Mouse (Mus musculus): ENCODE results near the gene Senp1. TPM values are rescaled to one million over a fixed set of nuclear protein-coding genes. Genes with fewer than 3 reads are reported as not detected.

The Senp1 gene
- total and polyA plus RNA-seq, 2 experiments = 3.7 to 4.4 TPM

DNA sequence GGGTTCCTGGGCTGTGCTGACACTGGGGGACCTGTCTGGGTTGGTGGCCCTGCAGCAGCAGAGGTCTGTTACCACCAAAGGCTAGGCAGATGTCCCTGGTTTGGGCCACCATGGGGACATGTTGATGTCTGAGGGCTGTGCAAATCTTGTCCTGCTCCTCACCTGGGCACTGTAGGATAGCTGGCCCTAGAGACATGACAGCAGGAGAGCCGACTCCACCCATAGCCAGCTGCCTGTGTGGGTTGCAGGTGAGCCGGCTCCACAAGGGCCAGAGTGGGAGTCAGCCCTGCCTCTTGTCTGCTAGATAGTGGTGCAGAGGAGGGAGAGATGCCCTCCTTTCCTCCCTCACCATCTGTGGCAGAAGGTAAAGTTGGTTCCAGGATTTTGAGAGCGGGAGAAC, 23.2 kb downstream of the Senp1 start:
- H3K27ac ChIP-seq (replicated peaks; ENCODE audit: insufficient read depth, low read depth, low read length) = no peak overlapping the region
- H3K4me1 ChIP-seq (ENCODE audit: control insufficient read depth, insufficient read depth, low read length) = no peaks in the 10 kb centered on the region
- no peaks in the 10 kb centered on the region for H3K27me3 ChIP-seq (ENCODE audit: control insufficient read depth, insufficient read depth, low read length)
- 93% methylated on average over 3 of the region's 3 CpGs for WGBS
- no peak for DNase-seq (ENCODE audit: extremely low read depth, low read depth, low spot score)
- TF ChIP-seq POLR2A (IDR thresholded peaks at IDR 0.05; ENCODE audit: extremely low read depth, insufficient read depth, low read length) (no peak), CTCF (IDR thresholded peaks at IDR 0.05; ENCODE audit: low read depth, low read length) (no peak)
- H3K79me2 ChIP-seq (ENCODE audit: control insufficient read depth, insufficient read depth, low read length) = no peaks in the 10 kb centered on the region
- H3K4me3 ChIP-seq (ENCODE audit: insufficient read depth, low read depth, low read length) = no peak overlapping the region
- no peak overlapping the region for H3K9ac ChIP-seq (ENCODE audit: low read depth, low read length)
- peaks cover 35% of the 10 kb centered on the region for H3K36me3 ChIP-seq (ENCODE audit: control insufficient read depth, insufficient read depth, low read length)

- no peak for DNase-seq (ENCODE audit: extremely low read depth, low read depth, low spot score)
These were observed 23.8 kb downstream of the Senp1 start for GRCm38 (mm10) chr15:98069566-98070245.

GRCm38 (mm10) chr15:98068506-98068905, 25.0 kb downstream of the Senp1 start:
- no peak for DNase-seq (ENCODE audit: extremely low read depth, low read depth, low spot score)
- H3K27ac ChIP-seq (replicated peaks; ENCODE audit: insufficient read depth, low read depth, low read length) = no peak overlapping the region
- no peak overlapping the region for H3K4me3 ChIP-seq (ENCODE audit: insufficient read depth, low read depth, low read length)
- WGBS = 91% methylated on average over 9 of the region's 9 CpGs
- no peaks in the 10 kb centered on the region for H3K4me1 ChIP-seq (ENCODE audit: control insufficient read depth, insufficient read depth, low read length)
- peaks cover 48% of the 10 kb centered on the region for H3K36me3 ChIP-seq (ENCODE audit: control insufficient read depth, insufficient read depth, low read length)
- H3K9ac ChIP-seq (ENCODE audit: low read depth, low read length) = no peak overlapping the region
- H3K27me3 ChIP-seq (ENCODE audit: control insufficient read depth, insufficient read depth, low read length) = no peaks in the 10 kb centered on the region
- TF ChIP-seq POLR2A (IDR thresholded peaks at IDR 0.05; ENCODE audit: extremely low read depth, insufficient read depth, low read length) (no peak), CTCF (IDR thresholded peaks at IDR 0.05; ENCODE audit: low read depth, low read length) (no peak)
- H3K79me2 ChIP-seq (ENCODE audit: control insufficient read depth, insufficient read depth, low read length) = no peaks in the 10 kb centered on the region

More at GRCm38 (mm10) chr15:98069566-98070245, 23.8 kb downstream of the Senp1 start:
- Histone ChIP-seq H3K27ac (replicated peaks; ENCODE audit: insufficient read depth, low read depth, low read length) (no peak overlapping the region), H3K4me3 (ENCODE audit: insufficient read depth, low read depth, low read length) (no peak overlapping the region), H3K79me2 (ENCODE audit: control insufficient read depth, insufficient read depth, low read length) (no peaks in the 10 kb centered on the region), H3K36me3 (ENCODE audit: control insufficient read depth, insufficient read depth, low read length) (peaks cover 41% of the 10 kb centered on the region), H3K9ac (ENCODE audit: low read depth, low read length) (no peak overlapping the region), H3K4me1 (ENCODE audit: control insufficient read depth, insufficient read depth, low read length) (no peaks in the 10 kb centered on the region), H3K27me3 (ENCODE audit: control insufficient read depth, insufficient read depth, low read length) (no peaks in the 10 kb centered on the region)
- TF ChIP-seq CTCF (IDR thresholded peaks at IDR 0.05; ENCODE audit: low read depth, low read length) (no peak), POLR2A (IDR thresholded peaks at IDR 0.05; ENCODE audit: extremely low read depth, insufficient read depth, low read length) (no peak)
- WGBS = 93% methylated on average over 8 of the region's 8 CpGs

DNA sequence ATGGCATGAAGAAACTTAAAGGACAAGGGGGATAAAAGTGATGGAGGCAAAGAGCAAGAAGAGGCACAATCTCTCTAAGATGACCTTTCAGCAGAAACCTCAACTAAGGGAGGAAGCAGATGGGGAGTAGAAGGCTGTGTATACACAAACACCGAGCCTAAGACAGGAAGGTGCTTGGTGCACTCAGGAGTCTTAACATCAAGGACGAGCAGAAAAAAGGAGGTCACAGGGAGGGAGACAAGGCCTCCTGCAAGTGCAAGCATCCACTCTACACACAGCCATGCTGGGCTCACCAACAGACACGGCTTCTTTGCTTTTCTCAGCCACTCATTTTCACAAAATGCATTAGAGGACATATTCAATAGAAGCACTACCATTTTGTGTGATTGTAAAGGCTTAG, 26.1 kb downstream of the Senp1 start:
- Histone ChIP-seq H3K4me1 (ENCODE audit: control insufficient read depth, insufficient read depth, low read length) (no peaks in the 10 kb centered on the region), H3K79me2 (ENCODE audit: control insufficient read depth, insufficient read depth, low read length) (no peaks in the 10 kb centered on the region), H3K4me3 (ENCODE audit: insufficient read depth, low read depth, low read length) (no peak overlapping the region), H3K36me3 (ENCODE audit: control insufficient read depth, insufficient read depth, low read length) (peaks cover 48% of the 10 kb centered on the region), H3K9ac (ENCODE audit: low read depth, low read length) (no peak overlapping the region), H3K27ac (replicated peaks; ENCODE audit: insufficient read depth, low read depth, low read length) (no peak overlapping the region), H3K27me3 (ENCODE audit: control insufficient read depth, insufficient read depth, low read length) (no peaks in the 10 kb centered on the region)
- WGBS = 65% methylated on average over 3 of the region's 3 CpGs
- TF ChIP-seq POLR2A (IDR thresholded peaks at IDR 0.05; ENCODE audit: extremely low read depth, insufficient read depth, low read length) (no peak), CTCF (IDR thresholded peaks at IDR 0.05; ENCODE audit: low read depth, low read length) (no peak)
- DNase-seq (ENCODE audit: extremely low read depth, low read depth, low spot score) = no peak

DNA sequence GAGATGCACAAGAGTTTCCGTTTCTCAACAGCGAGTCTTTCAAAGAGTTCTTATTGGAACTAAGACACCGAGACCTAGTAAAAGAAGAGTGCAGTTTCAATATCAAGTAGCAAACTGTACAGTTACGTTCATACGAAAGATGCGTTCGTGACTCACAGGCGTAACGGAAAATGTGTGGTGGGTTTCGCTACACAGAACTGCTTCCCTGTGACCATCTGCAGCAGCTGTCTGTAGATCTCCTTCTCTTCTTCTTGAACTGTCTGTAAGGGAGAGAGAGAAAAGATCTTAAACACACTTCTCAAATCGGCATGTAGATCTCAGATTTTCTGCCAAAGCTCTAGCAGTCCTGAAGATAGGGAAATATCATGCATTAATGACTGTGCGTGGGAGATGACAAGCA, 26.9 kb downstream of the Senp1 start:
- no peaks in the 10 kb centered on the region for H3K79me2 ChIP-seq (ENCODE audit: control insufficient read depth, insufficient read depth, low read length)
- peaks cover 48% of the 10 kb centered on the region for H3K36me3 ChIP-seq (ENCODE audit: control insufficient read depth, insufficient read depth, low read length)
- no peak for DNase-seq (ENCODE audit: extremely low read depth, low read depth, low spot score)
- no peaks in the 10 kb centered on the region for H3K4me1 ChIP-seq (ENCODE audit: control insufficient read depth, insufficient read depth, low read length)
- H3K4me3 ChIP-seq (ENCODE audit: insufficient read depth, low read depth, low read length) = no peak overlapping the region
- no peak overlapping the region for H3K9ac ChIP-seq (ENCODE audit: low read depth, low read length)
- no peaks in the 10 kb centered on the region for H3K27me3 ChIP-seq (ENCODE audit: control insufficient read depth, insufficient read depth, low read length)
- no peak for TF ChIP-seq POLR2A (IDR thresholded peaks at IDR 0.05; ENCODE audit: extremely low read depth, insufficient read depth, low read length)
- no peak overlapping the region for H3K27ac ChIP-seq (replicated peaks; ENCODE audit: insufficient read depth, low read depth, low read length)
- WGBS = 96% methylated on average over 12 of the region's 12 CpGs

GRCm38 (mm10) chr15:98065881-98066280, 27.7 kb downstream of the Senp1 start:
- H3K36me3 ChIP-seq (ENCODE audit: control insufficient read depth, insufficient read depth, low read length) = peaks cover 50% of the 10 kb centered on the region
- no peak for TF ChIP-seq CTCF (IDR thresholded peaks at IDR 0.05; ENCODE audit: low read depth, low read length)
- no peak for TF ChIP-seq POLR2A (IDR thresholded peaks at IDR 0.05; ENCODE audit: extremely low read depth, insufficient read depth, low read length)
- WGBS = 90% methylated on average over 5 of the region's 5 CpGs
- no peak for DNase-seq (ENCODE audit: extremely low read depth, low read depth, low spot score)
- no peaks in the 10 kb centered on the region for H3K27me3 ChIP-seq (ENCODE audit: control insufficient read depth, insufficient read depth, low read length)
- no peaks in the 10 kb centered on the region for H3K4me1 ChIP-seq (ENCODE audit: control insufficient read depth, insufficient read depth, low read length)
- no peak overlapping the region for H3K27ac ChIP-seq (replicated peaks; ENCODE audit: insufficient read depth, low read depth, low read length)
- no peaks in the 10 kb centered on the region for H3K79me2 ChIP-seq (ENCODE audit: control insufficient read depth, insufficient read depth, low read length)
- no peak overlapping the region for H3K4me3 ChIP-seq (ENCODE audit: insufficient read depth, low read depth, low read length)
- no peak overlapping the region for H3K9ac ChIP-seq (ENCODE audit: low read depth, low read length)

Data from liver, adult 2 months (tissue).